Comparison of ENCODE assay signal across 17 mouse cellular contexts in genomic region chr13:10952923-10953322, GRCm38 (mm10).
"Had no signal": no experiment of that assay in that cellular context is flagged by ENCODE, and none has a peak within 500 bp of the region (broad histone marks: within the 10 kb centered on the region; RNA-seq: fewer than 3 reads in every experiment).

No protein-coding gene starts in this region.

- H3K27me3 ChIP-seq: neural tube, embryonic 12.5 days; neural tube, embryonic 13.5 days; neural tube, embryonic 15.5 days; stomach, embryonic 15.5 days had no signal

- H3K4me3 ChIP-seq: neural tube, embryonic 12.5 days; neural tube, embryonic 13.5 days; neural tube, embryonic 15.5 days; stomach, embryonic 15.5 days had no signal

- H3K36me3 ChIP-seq: neural tube, embryonic 12.5 days; neural tube, embryonic 13.5 days; neural tube, embryonic 15.5 days; stomach, embryonic 15.5 days had no signal

- H3K9ac ChIP-seq: neural tube, embryonic 12.5 days; neural tube, embryonic 13.5 days; neural tube, embryonic 15.5 days; stomach, embryonic 15.5 days had no signal

- DNase-seq: retina, postnatal 1 day; right cerebral cortex, adult 18-20 months; right cerebral cortex, postnatal 14 days; right cerebral cortex, postnatal 25 days; right cerebral cortex, postnatal 4 days; spleen, adult 18-20 months; thymus, adult 18-20 months; thymus, adult 2 months; thymus, postnatal 14 days; thymus, postnatal 25 days; thymus, postnatal 36 days; thymus, postnatal 4 days had no signal

- H3K27ac ChIP-seq: neural tube, embryonic 12.5 days; neural tube, embryonic 13.5 days; neural tube, embryonic 15.5 days; stomach, embryonic 15.5 days; stomach, postnatal 0 days had no signal

- H3K9me3 ChIP-seq: neural tube, embryonic 12.5 days; neural tube, embryonic 13.5 days; neural tube, embryonic 15.5 days; stomach, embryonic 15.5 days had no signal

- H3K4me1 ChIP-seq: neural tube, embryonic 12.5 days; neural tube, embryonic 13.5 days; neural tube, embryonic 15.5 days; stomach, embryonic 15.5 days had no signal
